Mouse (Mus musculus) liver, embryonic 13.5 days (tissue): ENCODE measurements around the gene Olfr1450. TPM values are rescaled to one million over a fixed set of nuclear protein-coding genes. Genes with fewer than 3 reads are reported as not detected.
"Not testable (repeated sequence)": the region's sequence is repeated elsewhere in the genome, so short reads cannot be mapped to it uniquely, and the experiment has no call there.

Experiments
- ATAC-seq: fragments of 200-750 bp; cut with Nextera tagmentation; 2 replicates; pipeline ENCODE4 v1.8.0; 2017; ENCODE audit warnings: low read depth, mild to moderate bottlenecking, moderate number of reproducible peaks, moderate library complexity
- DNase-seq: peaks from one replicate; pipeline ENCODE4 v3.0.0; 2022
- H3K27ac ChIP-seq: fragments of 300-500 bp; sonication (generic); 2 replicates; pipeline ENCODE4 v1.5.1; 2015; ENCODE audit warnings: moderate library complexity, mild to moderate bottlenecking, inconsistent platforms
- H3K27me3 ChIP-seq: fragments of 300-500 bp; sonication (generic); 2 replicates; pipeline ENCODE4 v1.6.1; 2015; ENCODE audit warnings: mild to moderate bottlenecking, inconsistent platforms
- H3K36me3 ChIP-seq: fragments of 300-500 bp; sonication (generic); 2 replicates; pipeline ENCODE4 v1.6.1; 2015; ENCODE audit warnings: mild to moderate bottlenecking, inconsistent platforms
- H3K4me1 ChIP-seq: fragments of 300-500 bp; sonication (generic); replicated peaks from 2 replicates; pipeline ENCODE4 v1.6.1; 2015; ENCODE audit warnings: inconsistent platforms
- H3K4me2 ChIP-seq: fragments of 300-500 bp; sonication (generic); 2 replicates; pipeline ENCODE4 v1.6.1; 2015; ENCODE audit warnings: inconsistent platforms, mild to moderate bottlenecking, moderate library complexity
- H3K4me3 ChIP-seq: fragments of 300-500 bp; sonication (generic); replicated peaks from 2 replicates; pipeline ENCODE4 v1.5.1; 2015; ENCODE audit warnings: mild to moderate bottlenecking, inconsistent platforms
- H3K9ac ChIP-seq: fragments of 300-500 bp; sonication (generic); 2 replicates; pipeline ENCODE4 v1.6.1; 2015; ENCODE audit warnings: mild to moderate bottlenecking, inconsistent platforms
- H3K9me3 ChIP-seq: fragments of 300-500 bp; sonication (generic); replicated peaks from 2 replicates; pipeline ENCODE4 v1.6.1; 2016; ENCODE audit warnings: inconsistent platforms
- WGBS: fragments of 180-500 bp; shearing (Covaris S2); methylation state at CpG from one replicate; pipeline ENCODE4 v1.1.7; 2015; ENCODE audit not compliant: insufficient replicate concordance; 5-methylcytosine and 5-hydroxymethylcytosine counted together
- polyA plus RNA-seq: library from polyadenylated mRNA; unstranded; fragments of >200 nt; fragmentation: Nextera tagmentation; extraction: Ambion mirVana; gene quantifications from 2 replicates; pipeline ENCODE4 v1.2.1, GENCODE M21; 2015

The Olfr1450 gene
- polyA plus RNA-seq, result not detected in 2 replicates

DNA sequence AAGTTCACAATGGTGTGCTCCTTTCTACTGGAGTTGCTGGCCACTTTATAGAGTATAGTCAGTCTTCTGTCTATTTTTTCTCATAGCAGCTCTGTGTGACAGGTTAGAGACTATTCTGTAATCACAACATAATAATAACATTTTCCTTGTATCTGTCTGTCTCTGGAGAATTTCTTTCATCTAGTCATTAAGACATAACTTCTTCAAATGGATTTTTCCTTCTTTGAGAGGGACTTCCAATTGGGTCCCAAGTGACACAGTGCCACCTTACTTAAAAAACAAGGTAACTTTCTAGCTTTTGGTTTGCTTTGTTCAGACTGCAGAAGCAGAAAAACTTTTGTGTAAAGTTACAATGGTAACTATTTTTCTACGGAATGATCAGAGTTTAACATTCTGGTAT, at the start of gene Olfr1450:
Gene Olfr1450 (plus strand): TSS at position 301 of the 400 bp plus-strand sequence.
- DNase-seq, result no peak
- no peak for ATAC-seq

DNA sequence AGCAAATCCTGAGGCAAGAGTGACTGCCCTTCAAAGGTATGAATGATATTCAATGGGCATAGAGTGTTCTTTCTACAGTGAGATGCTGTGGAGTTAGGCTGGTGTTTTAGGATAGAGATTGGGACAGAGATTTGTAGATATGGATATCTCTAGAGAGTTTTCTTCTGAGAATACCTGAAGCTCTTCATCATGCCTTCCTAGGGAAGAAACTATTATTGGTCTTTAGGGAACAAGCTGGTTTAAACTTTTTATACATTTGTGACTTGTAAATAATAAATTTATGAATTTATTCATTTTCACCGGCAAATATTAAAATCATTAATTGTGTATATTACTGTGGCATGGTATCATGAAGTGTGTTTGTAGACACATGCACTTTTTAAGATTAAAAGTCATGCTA, 46.4 kb upstream of the Olfr1450 start, which contains the start of gene Olfr1447:
Gene Olfr1447 (minus strand): TSS at position 101 of the 400 bp plus-strand sequence.
- Histone ChIP-seq H3K36me3 (no peaks in the 10 kb centered on the region), H3K9me3 (no peaks in the 10 kb centered on the region; the same call in 1 of the 2 replicates), H3K4me2 (no peak within 1 kb of the TSS), H3K4me3 (no peak within 1 kb of the TSS), H3K9ac (no peak within 1 kb of the TSS), H3K4me1 (no peaks in the 10 kb centered on the region), H3K27me3 (no peaks in the 10 kb centered on the region), H3K27ac (no peak within 1 kb of the TSS)
- 71% methylated on average over 1 of the region's 1 CpGs for WGBS
- DNase-seq (no peak), ATAC-seq (no peak)

More for the DNA sequence above, at the start of gene Olfr1450:
- H3K36me3 ChIP-seq, result no peaks in the 10 kb centered on the region
- no peaks in the 10 kb centered on the region for H3K9me3 ChIP-seq
- no peaks in the 10 kb centered on the region for H3K4me1 ChIP-seq
- H3K27me3 ChIP-seq, result no peaks in the 10 kb centered on the region
- no peak within 1 kb of the TSS for H3K4me2 ChIP-seq
- H3K27ac ChIP-seq, result no peak within 1 kb of the TSS
- no peak within 1 kb of the TSS for H3K9ac ChIP-seq
- 67% methylated on average over 1 of the region's 1 CpGs for WGBS
- no peak within 1 kb of the TSS for H3K4me3 ChIP-seq

DNA sequence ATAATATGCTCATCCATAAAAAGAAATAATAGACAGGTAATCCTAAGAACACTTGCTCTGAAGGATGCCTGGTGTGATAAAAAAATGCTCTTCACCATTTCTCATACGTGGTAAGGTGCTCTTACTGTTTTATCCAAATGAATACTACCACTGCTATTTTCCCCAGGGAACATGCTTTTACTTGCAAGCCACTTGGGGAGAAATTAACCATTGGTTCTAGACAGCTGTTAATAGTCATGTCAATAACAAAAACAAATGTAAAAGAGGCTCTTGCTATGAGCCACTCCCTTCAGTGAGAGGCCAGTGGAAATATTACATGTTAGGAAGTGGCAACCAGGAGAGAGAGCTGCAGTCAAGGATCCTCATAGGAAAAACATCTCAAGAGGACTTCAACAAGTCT, 25.7 kb upstream of the Olfr1450 start, which contains the start of gene Olfr1448:
Gene Olfr1448 (minus strand): TSS at position 101 of the 400 bp plus-strand sequence.
- Histone ChIP-seq H3K27ac (no peak within 1 kb of the TSS), H3K4me3 (no peak within 1 kb of the TSS), H3K4me2 (no peak within 1 kb of the TSS), H3K4me1 (no peaks in the 10 kb centered on the region), H3K27me3 (no peaks in the 10 kb centered on the region), H3K9ac (no peak within 1 kb of the TSS), H3K9me3 (no peaks in the 10 kb centered on the region), H3K36me3 (no peaks in the 10 kb centered on the region)
- WGBS, result 48% methylated on average over 1 of the region's 1 CpGs
- no peak for DNase-seq
- no peak for ATAC-seq

DNA sequence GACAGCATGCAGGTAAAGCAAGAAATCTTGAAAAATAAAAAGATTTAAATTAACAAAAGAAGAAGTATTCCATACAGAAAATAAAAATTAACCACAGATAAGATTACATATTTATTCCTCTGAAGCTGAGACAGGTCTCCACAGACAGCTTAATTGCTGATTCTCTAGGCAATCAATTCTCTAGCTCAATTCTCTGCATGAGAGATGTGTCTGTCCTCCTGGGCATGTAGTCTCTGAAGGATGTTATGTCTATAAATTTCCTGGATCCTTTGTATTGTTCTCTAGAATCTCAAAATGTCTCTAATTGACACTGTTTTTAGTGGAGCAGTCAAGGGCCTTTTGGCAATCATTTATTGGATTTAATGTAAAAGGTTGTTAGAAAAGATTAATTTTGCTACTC, 19.5 kb upstream of the Olfr1450 start, which contains the start of gene Olfr1449:
Gene Olfr1449 (plus strand): TSS at position 301 of the 400 bp plus-strand sequence.
- Histone ChIP-seq H3K27me3 (no peaks in the 10 kb centered on the region), H3K4me2 (no peak within 1 kb of the TSS), H3K36me3 (no peaks in the 10 kb centered on the region), H3K4me3 (no peak within 1 kb of the TSS), H3K27ac (no peak within 1 kb of the TSS), H3K9me3 (no peaks in the 10 kb centered on the region), H3K4me1 (no peaks in the 10 kb centered on the region), H3K9ac (no peak within 1 kb of the TSS)
- no peak for ATAC-seq
- no peak for DNase-seq

DNA sequence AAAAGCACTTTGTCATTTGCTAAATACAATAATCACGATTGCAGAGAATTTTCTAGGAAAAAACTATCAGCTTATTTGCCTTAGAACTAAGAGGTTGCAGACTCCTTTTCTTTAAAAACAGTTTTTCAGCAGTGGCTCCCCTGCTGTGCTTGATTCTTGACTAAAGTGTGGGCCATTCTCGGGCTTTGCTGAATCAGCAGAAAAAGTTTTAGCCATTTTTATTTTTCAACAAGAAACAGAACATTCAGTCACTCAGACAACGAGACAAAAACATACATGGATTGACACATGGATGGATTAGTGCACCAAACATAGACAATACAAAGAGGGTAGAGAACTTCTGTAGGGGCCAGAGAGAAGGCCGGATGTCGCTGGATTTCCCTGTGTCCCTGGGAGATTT, 20.0 kb downstream of the Olfr1450 start:
- not testable (repeated sequence) for H3K27me3 ChIP-seq, H3K4me1 ChIP-seq, H3K4me3 ChIP-seq, DNase-seq, H3K9ac ChIP-seq, H3K4me2 ChIP-seq, ATAC-seq, H3K36me3 ChIP-seq, H3K9me3 ChIP-seq, H3K27ac ChIP-seq
- 63% methylated on average over 5 of the region's 5 CpGs for WGBS

DNA sequence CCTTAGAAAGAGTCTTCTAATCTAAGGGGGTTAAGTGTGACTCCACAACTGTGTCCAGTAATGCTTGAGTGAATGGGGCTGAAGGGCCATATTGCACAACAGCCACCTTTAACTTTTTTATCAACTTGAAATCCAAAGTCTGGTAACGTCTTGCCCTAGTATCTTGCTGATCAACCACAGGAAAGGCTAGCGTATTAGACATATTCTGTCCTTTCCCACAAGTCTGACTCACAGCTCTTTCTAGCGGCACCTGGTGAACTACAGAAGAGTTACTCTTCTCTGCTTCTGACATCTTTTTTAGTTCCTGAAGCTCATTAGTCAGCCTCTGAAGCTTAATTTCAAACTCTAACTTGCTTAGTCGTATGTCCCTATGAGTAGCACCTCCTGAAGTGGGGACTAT, 42.3 kb downstream of the Olfr1450 start:
- H3K27ac ChIP-seq, DNase-seq, ATAC-seq, H3K9ac ChIP-seq, H3K4me3 ChIP-seq, H3K27me3 ChIP-seq, H3K9me3 ChIP-seq, H3K4me2 ChIP-seq, H3K4me1 ChIP-seq, H3K36me3 ChIP-seq: not testable (repeated sequence)
- WGBS, result 81% methylated on average over 4 of the region's 4 CpGs

DNA sequence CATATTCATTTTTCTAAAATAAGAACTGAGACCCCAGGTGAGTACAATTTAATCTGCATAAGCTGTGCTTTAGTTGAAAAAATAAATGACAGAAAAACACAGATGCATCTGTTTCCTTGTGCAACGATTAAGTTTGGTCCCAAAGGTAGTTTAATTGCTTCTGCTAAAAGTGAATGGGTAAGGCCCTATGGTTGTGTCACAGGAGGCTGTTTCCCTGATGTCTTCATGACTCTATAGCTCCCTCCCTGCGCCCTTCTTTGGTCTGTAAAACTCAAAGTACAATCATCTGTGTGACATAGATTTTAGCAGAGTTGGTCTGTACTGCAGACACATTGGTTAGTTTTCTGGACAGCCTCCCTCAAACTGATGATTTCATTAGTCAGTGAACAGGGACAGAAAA, 44.7 kb downstream of the Olfr1450 start, which contains the start of gene Olfr1451:
Gene Olfr1451 (plus strand): TSS at position 301 of the 400 bp plus-strand sequence.
- WGBS, result 48% methylated on average over 2 of the region's 2 CpGs
- no peak for ATAC-seq
- no peaks in the 10 kb centered on the region for H3K36me3 ChIP-seq
- no peak within 1 kb of the TSS for H3K27ac ChIP-seq
- no peak for DNase-seq
- H3K4me2 ChIP-seq, result no peak within 1 kb of the TSS
- no peaks in the 10 kb centered on the region for H3K9me3 ChIP-seq
- no peaks in the 10 kb centered on the region for H3K27me3 ChIP-seq
- H3K4me1 ChIP-seq, result no peaks in the 10 kb centered on the region
- H3K4me3 ChIP-seq, result no peak within 1 kb of the TSS
- no peak within 1 kb of the TSS for H3K9ac ChIP-seq

Other genes starting within 250 kb of the Olfr1450 start
- gene Cntf, start 184.6 kb upstream of the Olfr1450 start, polyA plus RNA-seq, result 0.69 and 0.81 TPM in 2 replicates
- 8.4 and 9.2 TPM in 2 replicates for gene Zfp91, start 154.1 kb upstream of the Olfr1450 start, polyA plus RNA-seq
- 1.5 and 2.0 TPM in 2 replicates for gene Lpxn, start 154.1 kb upstream of the Olfr1450 start, polyA plus RNA-seq
- not detected in 2 replicates for gene Gm5244, start 103.6 kb upstream of the Olfr1450 start, polyA plus RNA-seq
- not detected in 2 replicates for gene Olfr1444, start 93.0 kb upstream of the Olfr1450 start, polyA plus RNA-seq
- gene Olfr1445, start 66.4 kb upstream of the Olfr1450 start, polyA plus RNA-seq, result not detected in 2 replicates
- not detected in 2 replicates for gene Olfr1446, start 56.7 kb upstream of the Olfr1450 start, polyA plus RNA-seq
- not detected in 2 replicates for gene Olfr1447, start 46.5 kb upstream of the Olfr1450 start, polyA plus RNA-seq
- gene Olfr1448, start 25.8 kb upstream of the Olfr1450 start, polyA plus RNA-seq, result not detected in 2 replicates
- not detected in 2 replicates for gene Olfr1449, start 19.4 kb upstream of the Olfr1450 start, polyA plus RNA-seq
- gene Olfr1451, start 44.8 kb downstream of the Olfr1450 start, polyA plus RNA-seq, result not detected in 2 replicates
- not detected in 2 replicates for gene Olfr1453, start 78.1 kb downstream of the Olfr1450 start, polyA plus RNA-seq
- gene Olfr1454, start 110.4 kb downstream of the Olfr1450 start, polyA plus RNA-seq, result not detected in 2 replicates
- gene Olfr1457, start 147.6 kb downstream of the Olfr1450 start, polyA plus RNA-seq, result not detected in 2 replicates
- gene Olfr1458, start 156.5 kb downstream of the Olfr1450 start, polyA plus RNA-seq, result not detected in 2 replicates
- gene Olfr1459, start 199.3 kb downstream of the Olfr1450 start, polyA plus RNA-seq, result not detected in 2 replicates
- gene Olfr1461, start 212.7 kb downstream of the Olfr1450 start, polyA plus RNA-seq, result not detected in 2 replicates
- not detected in 2 replicates for gene Olfr1462, start 235.5 kb downstream of the Olfr1450 start, polyA plus RNA-seq